Mouse (Mus musculus) embryonic fibroblast, embryonic 13.5 days (primary cell): ENCODE measurements around the gene Gm10563.

Experiments used
- CTCF ChIP-seq: IDR thresholded peaks from 2 replicates; pipeline ENCODE4 v1.5.1; 2011; ENCODE audit warnings: mild to moderate bottlenecking, control low read depth, low read length, moderate library complexity, borderline replicate concordance; ENCODE audit not compliant: insufficient read depth
- POLR2A ChIP-seq: IDR thresholded peaks from 2 replicates; pipeline ENCODE4 v1.6.1; 2011; ENCODE audit warnings: low read depth, mild to moderate bottlenecking, control low read depth, low read length, moderate library complexity

- TF ChIP-seq CTCF = no peak
- 0 out of 2 replicates have a peak, but pooled peaks have one; percentile 45 for TF ChIP-seq POLR2A
Measured at GRCm38 (mm10) chr4:155651553-155652269, 6.5 kb upstream of the Gm10563 start.
